Mouse (Mus musculus): ENCODE measurements around the gene Inpp5k.

GRCm38 (mm10) chr11:75660081-75660590, 29.3 kb downstream of the Inpp5k start:
- TF ChIP-seq CTCF (IDR thresholded peaks at IDR 0.05) (no peak), EP300 (IDR thresholded peaks at IDR 0.05) (no peak)

Measured in lung, postnatal 0 days (tissue).